Mouse (Mus musculus): Measurements from ENCODE around the gene Ip6k1. TPM values are rescaled to one million over a fixed set of nuclear protein-coding genes. Genes with fewer than 3 reads are reported as not detected.

Gene Ip6k1
- polyA plus RNA-seq, 1 experiment: 34.4 TPM

DNA sequence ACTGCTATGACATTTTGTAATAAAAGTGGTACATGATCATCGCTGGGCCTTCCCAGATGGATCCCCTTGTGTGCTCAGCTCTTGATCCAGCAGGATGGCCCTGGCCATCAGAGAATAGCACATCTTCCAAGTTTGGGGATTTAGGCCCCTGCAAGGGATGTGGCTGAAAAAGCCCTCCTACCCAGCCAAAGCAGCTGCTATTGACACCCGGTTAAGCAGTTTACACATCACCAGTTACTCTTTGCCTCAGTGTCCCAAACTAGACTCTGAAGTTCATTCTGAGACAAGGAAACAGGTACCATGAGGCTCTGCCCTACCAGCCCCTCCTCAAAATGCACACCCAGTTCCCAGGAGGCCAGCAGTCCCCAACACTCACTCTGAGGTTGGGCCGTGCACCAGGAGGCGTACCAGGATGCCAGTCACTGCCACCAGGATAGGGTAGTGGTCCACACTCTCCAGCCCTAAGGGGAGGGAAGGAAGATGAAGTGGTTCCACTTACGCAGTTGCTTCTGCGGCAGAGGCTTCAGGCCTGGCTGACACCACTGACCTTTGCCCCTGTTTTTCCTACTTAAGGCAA is 53.4 kb downstream of the Ip6k1 start:
- TF ChIP-seq POLR2A (IDR thresholded peaks at IDR 0.05; ENCODE audit: insufficient read length, low read depth) (no peak), POLR2AphosphoS2 (IDR thresholded peaks at IDR 0.05; ENCODE audit: insufficient read length, low read depth) (peak; percentile 52)
- no peak overlapping the region for H3K4me3 ChIP-seq
- H3K36me3 ChIP-seq (ENCODE audit: control insufficient read depth, insufficient read depth): peaks cover 18% of the 10 kb centered on the region

DNA sequence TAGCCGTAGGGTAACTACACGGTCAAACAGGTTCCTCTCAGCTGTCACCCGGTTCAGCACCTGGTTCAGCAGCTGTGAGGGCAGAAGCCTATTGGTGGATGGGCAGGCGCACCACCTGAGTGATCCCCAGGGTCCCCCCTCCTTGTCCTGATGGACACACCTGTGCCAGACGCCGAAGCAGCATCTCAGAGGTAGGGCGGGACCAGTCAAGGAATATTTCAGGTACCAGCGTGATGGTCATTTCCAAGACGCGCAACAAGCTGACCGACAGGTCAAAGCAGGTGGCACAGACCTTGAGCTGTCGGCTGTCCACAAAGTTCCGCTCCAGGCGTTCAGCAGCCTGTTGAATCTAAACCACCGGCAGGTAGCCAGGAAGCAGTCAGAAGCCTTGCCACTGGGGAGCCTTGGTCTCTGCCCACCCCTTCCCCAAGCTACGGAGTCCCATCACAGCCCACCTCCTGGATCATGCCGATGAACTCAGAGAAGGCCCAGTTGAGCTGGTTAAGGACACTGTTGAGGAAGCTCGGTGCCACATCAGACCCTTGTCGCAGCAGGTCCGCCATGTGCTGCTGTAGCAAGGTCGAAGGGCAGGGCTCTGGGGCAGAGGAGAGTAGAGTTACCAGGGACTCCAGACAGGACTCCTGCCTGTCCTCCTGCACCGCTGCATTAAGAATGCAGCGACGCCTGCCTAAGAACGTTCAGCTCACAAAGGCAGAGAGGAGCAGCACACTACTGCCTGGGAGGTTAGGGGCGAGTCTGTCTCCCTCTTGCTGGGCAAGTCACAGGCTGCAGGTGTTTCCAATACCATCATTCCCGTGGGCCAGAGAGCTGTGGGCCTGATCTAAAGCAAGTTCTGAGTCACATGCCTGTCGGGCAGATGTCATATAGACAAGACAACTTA is 54.3 kb downstream of the Ip6k1 start:
- H3K4me2 ChIP-seq (ENCODE audit: low read depth): no peak overlapping the region
- H3K4me3 ChIP-seq: no peak overlapping the region
- no peaks in the 10 kb centered on the region for H3K27me3 ChIP-seq (ENCODE audit: control insufficient read depth, insufficient read depth, insufficient read length)
- no peak overlapping the region for H3ac ChIP-seq (ENCODE audit: control insufficient read depth, insufficient read length)
- peaks cover 18% of the 10 kb centered on the region for H3K36me3 ChIP-seq (ENCODE audit: control insufficient read depth, insufficient read depth)
- TF ChIP-seq MYOG (IDR thresholded peaks at IDR 0.05; ENCODE audit: control insufficient read depth in 1 of 3, insufficient read depth in 1 of 3, insufficient read length in 2 of 3, low read depth in 2 of 3) (no peak), MYOD1 (IDR thresholded peaks at IDR 0.05; ENCODE audit: control insufficient read depth in 1 of 3, insufficient read length in 2 of 3, low read depth in 2 of 3) (no peak), E2F4 (IDR thresholded peaks at IDR 0.05; ENCODE audit: insufficient read depth) (no peak), CEBPB (IDR thresholded peaks at IDR 0.05; ENCODE audit: insufficient read depth, poor library complexity, severe bottlenecking) (no peak), TCF3 (IDR thresholded peaks at IDR 0.05; ENCODE audit: insufficient read length, low read depth) (no peak), POLR2A (IDR thresholded peaks at IDR 0.05; ENCODE audit: insufficient read length, low read depth) (no peak), MAX (IDR thresholded peaks at IDR 0.05; ENCODE audit: low read depth) (no peak), REST (IDR thresholded peaks at IDR 0.05; ENCODE audit: insufficient read depth, insufficient read length) (no peak), SRF (IDR thresholded peaks at IDR 0.05; ENCODE audit: control insufficient read depth, insufficient read length, low read depth) (no peak), USF1 (IDR thresholded peaks at IDR 0.05; ENCODE audit: low read depth) (no peak), POLR2AphosphoS2 (IDR thresholded peaks at IDR 0.05; ENCODE audit: insufficient read length, low read depth) (no peak), TCF12 (IDR thresholded peaks at IDR 0.05; ENCODE audit: insufficient read depth, poor library complexity, severe bottlenecking) (no peak)
- H3K79me2 ChIP-seq (ENCODE audit: control insufficient read depth, insufficient read depth): no peaks in the 10 kb centered on the region

More for the DNA sequence above, 53.4 kb downstream of the Ip6k1 start:
- Histone ChIP-seq H3K27me3 (ENCODE audit: control insufficient read depth, insufficient read depth, insufficient read length) (no peaks in the 10 kb centered on the region), H3K79me2 (ENCODE audit: control insufficient read depth, insufficient read depth) (no peaks in the 10 kb centered on the region), H3ac (ENCODE audit: control insufficient read depth, insufficient read length) (no peak overlapping the region), H3K4me2 (ENCODE audit: low read depth) (no peak overlapping the region)

DNA sequence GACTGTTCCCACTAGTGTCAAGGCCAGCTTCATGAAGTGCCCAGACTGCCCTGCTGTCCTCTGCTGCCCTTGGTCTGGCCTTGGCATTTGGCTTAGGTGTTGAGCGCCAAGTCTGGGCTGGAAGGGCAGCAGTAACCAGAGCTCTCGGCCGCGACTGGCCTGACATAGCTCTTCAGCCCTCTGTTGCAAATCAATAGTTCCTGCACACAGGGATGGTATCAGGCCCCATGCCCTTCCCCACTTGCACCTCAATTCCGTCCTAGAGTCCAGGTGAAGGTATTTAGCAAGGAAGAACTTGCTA is 54.9 kb downstream of the Ip6k1 start:
- Histone ChIP-seq H3ac (ENCODE audit: control insufficient read depth, insufficient read length) (no peak overlapping the region), H3K4me2 (ENCODE audit: low read depth) (no peak overlapping the region), H3K36me3 (ENCODE audit: control insufficient read depth, insufficient read depth) (peaks cover 18% of the 10 kb centered on the region), H3K79me2 (ENCODE audit: control insufficient read depth, insufficient read depth) (no peaks in the 10 kb centered on the region), H3K4me3 (no peak overlapping the region), H3K27me3 (ENCODE audit: control insufficient read depth, insufficient read depth, insufficient read length) (no peaks in the 10 kb centered on the region)
- TF ChIP-seq TCF3 (IDR thresholded peaks at IDR 0.05; ENCODE audit: insufficient read length, low read depth): no peak
- peak; percentile 14 for TF ChIP-seq POLR2AphosphoS2 (IDR thresholded peaks at IDR 0.05; ENCODE audit: insufficient read length, low read depth)

DNA sequence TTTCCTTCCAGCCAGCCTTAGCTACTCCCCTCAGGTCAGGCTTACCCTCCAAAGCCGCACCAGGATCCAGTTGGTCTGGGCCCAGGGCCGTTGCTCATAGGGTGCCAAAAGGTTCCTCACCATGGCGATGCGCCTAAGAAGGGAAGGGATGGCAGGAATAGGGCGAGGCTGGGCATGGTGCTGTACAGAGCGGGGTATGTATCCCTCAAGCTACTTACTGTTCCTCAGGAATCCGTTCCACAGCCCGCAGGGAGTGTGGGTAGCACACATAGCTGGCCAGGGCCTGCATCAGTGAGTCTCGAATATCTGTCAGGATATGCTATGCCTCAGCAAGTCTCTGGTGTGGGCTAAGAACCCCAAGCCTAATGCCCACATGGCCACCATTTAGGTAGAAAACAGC is 56.0 kb downstream of the Ip6k1 start:
- Histone ChIP-seq H3K36me3 (ENCODE audit: control insufficient read depth, insufficient read depth) (peaks cover 18% of the 10 kb centered on the region), H3K4me3 (no peak overlapping the region), H3K79me2 (ENCODE audit: control insufficient read depth, insufficient read depth) (no peaks in the 10 kb centered on the region), H3K4me2 (ENCODE audit: low read depth) (no peak overlapping the region), H3K27me3 (ENCODE audit: control insufficient read depth, insufficient read depth, insufficient read length) (no peaks in the 10 kb centered on the region), H3ac (ENCODE audit: control insufficient read depth, insufficient read length) (no peak overlapping the region)
- TF ChIP-seq TCF12 (IDR thresholded peaks at IDR 0.05; ENCODE audit: insufficient read depth, poor library complexity, severe bottlenecking) (no peak), MYOG (IDR thresholded peaks at IDR 0.05; ENCODE audit: control insufficient read depth in 1 of 3, insufficient read depth in 1 of 3, insufficient read length in 2 of 3, low read depth in 2 of 3) (no peak), REST (IDR thresholded peaks at IDR 0.05; ENCODE audit: insufficient read depth, insufficient read length) (no peak), TCF3 (IDR thresholded peaks at IDR 0.05; ENCODE audit: insufficient read length, low read depth) (no peak), E2F4 (IDR thresholded peaks at IDR 0.05; ENCODE audit: insufficient read depth) (no peak)

DNA sequence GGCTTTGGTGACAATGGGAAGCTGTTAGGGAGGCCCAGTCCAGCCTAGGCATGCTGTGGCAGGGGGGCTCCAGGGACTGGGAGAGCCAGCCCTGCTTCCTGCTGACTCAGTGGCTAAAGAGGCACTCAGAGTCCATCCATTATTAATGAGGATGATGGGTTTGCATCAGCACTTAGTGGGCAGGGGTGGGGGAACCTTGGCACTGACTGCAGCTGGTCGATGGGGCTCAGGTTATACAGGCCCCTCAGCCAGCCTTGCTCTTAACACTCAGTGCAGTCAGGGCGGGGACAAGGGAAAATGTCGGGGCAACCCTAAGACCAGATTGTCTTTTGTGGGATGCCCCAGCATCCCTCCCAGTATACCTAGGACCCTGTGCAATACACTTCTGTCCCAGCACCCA is 59.8 kb downstream of the Ip6k1 start:
- Histone ChIP-seq H3K4me2 (ENCODE audit: low read depth) (no peak overlapping the region), H3K27me3 (ENCODE audit: control insufficient read depth, insufficient read depth, insufficient read length) (no peaks in the 10 kb centered on the region), H3K79me2 (ENCODE audit: control insufficient read depth, insufficient read depth) (no peaks in the 10 kb centered on the region), H3K4me3 (no peak overlapping the region), H3K36me3 (ENCODE audit: control insufficient read depth, insufficient read depth) (peaks cover 16% of the 10 kb centered on the region), H3ac (ENCODE audit: control insufficient read depth, insufficient read length) (no peak overlapping the region)
- no peak for TF ChIP-seq POLR2AphosphoS2 (IDR thresholded peaks at IDR 0.05; ENCODE audit: insufficient read length, low read depth)
- TF ChIP-seq USF1 (IDR thresholded peaks at IDR 0.05; ENCODE audit: low read depth): no peak
- no peak for TF ChIP-seq POLR2A (IDR thresholded peaks at IDR 0.05; ENCODE audit: insufficient read length, low read depth)
- TF ChIP-seq MYOG (IDR thresholded peaks at IDR 0.05; ENCODE audit: control insufficient read depth in 1 of 3, insufficient read depth in 1 of 3, insufficient read length in 2 of 3, low read depth in 2 of 3): no peak
- no peak for TF ChIP-seq REST (IDR thresholded peaks at IDR 0.05; ENCODE audit: insufficient read depth, insufficient read length)
- TF ChIP-seq MAX (IDR thresholded peaks at IDR 0.05; ENCODE audit: low read depth): no peak
- TF ChIP-seq E2F4 (IDR thresholded peaks at IDR 0.05; ENCODE audit: insufficient read depth): no peak
- no peak for TF ChIP-seq TCF3 (IDR thresholded peaks at IDR 0.05; ENCODE audit: insufficient read length, low read depth)
- no peak for TF ChIP-seq CEBPB (IDR thresholded peaks at IDR 0.05; ENCODE audit: insufficient read depth, poor library complexity, severe bottlenecking)
- TF ChIP-seq SRF (IDR thresholded peaks at IDR 0.05; ENCODE audit: control insufficient read depth, insufficient read length, low read depth): no peak
- no peak for TF ChIP-seq TCF12 (IDR thresholded peaks at IDR 0.05; ENCODE audit: insufficient read depth, poor library complexity, severe bottlenecking)
- TF ChIP-seq MYOD1 (IDR thresholded peaks at IDR 0.05; ENCODE audit: control insufficient read depth in 1 of 3, insufficient read length in 2 of 3, low read depth in 2 of 3): no peak

All from myocyte (in vitro differentiated cells).